Mouse (Mus musculus) liver, embryonic 16.5 days (tissue): ENCODE measurements around the gene Rhot1. TPM values are rescaled to one million over a fixed set of nuclear protein-coding genes. Genes with fewer than 3 reads are reported as not detected.
"Not testable (repeated sequence)": the region's sequence is repeated elsewhere in the genome, so short reads cannot be mapped to it uniquely, and the experiment has no call there.

ENCODE experiments used
- ATAC-seq: fragments of 200-750 bp; cut with Nextera tagmentation; 2 replicates; pipeline ENCODE4 v1.8.0; 2017; ENCODE audit warnings: low read depth, mild to moderate bottlenecking, moderate number of reproducible peaks, moderate library complexity
- H3K27ac ChIP-seq: fragments of 300-500 bp; sonication (generic); 2 replicates; pipeline ENCODE4 v1.5.1; 2014; ENCODE audit warnings: mild to moderate bottlenecking, low read length
- H3K27me3 ChIP-seq: fragments of 300-500 bp; sonication (generic); 2 replicates; pipeline ENCODE4 v1.6.1; 2014; ENCODE audit warnings: low read depth, low read length, mixed read lengths; ENCODE audit not compliant: control insufficient read depth, insufficient read depth
- H3K36me3 ChIP-seq: fragments of 300-500 bp; sonication (generic); 2 replicates; pipeline ENCODE4 v1.6.1; 2014; ENCODE audit warnings: mild to moderate bottlenecking; ENCODE audit not compliant: control insufficient read depth, insufficient read depth
- H3K4me1 ChIP-seq: fragments of 300-500 bp; sonication (generic); 2 replicates; pipeline ENCODE4 v1.6.1; 2014; ENCODE audit warnings: low read depth, low read length, mixed read lengths; ENCODE audit not compliant: control insufficient read depth
- H3K4me2 ChIP-seq: fragments of 300-500 bp; sonication (generic); 2 replicates; pipeline ENCODE4 v1.6.1; 2014; ENCODE audit warnings: low read depth, low read length, mixed read lengths
- H3K4me3 ChIP-seq: fragments of 300-500 bp; sonication (generic); 2 replicates; pipeline ENCODE4 v1.5.1; 2014; ENCODE audit warnings: low read depth, mild to moderate bottlenecking, low read length
- H3K9ac ChIP-seq: fragments of 300-500 bp; sonication (generic); 2 replicates; pipeline ENCODE4 v1.6.1; 2014; ENCODE audit warnings: low read depth, low read length
- H3K9me3 ChIP-seq: fragments of 300-500 bp; sonication (generic); replicated peaks from 2 replicates; pipeline ENCODE4 v1.6.1; 2016; ENCODE audit warnings: low read length; ENCODE audit not compliant: control insufficient read depth
- WGBS: fragments of 180-500 bp; shearing (Covaris S2); extraction: QIAGEN DNeasy Blood & Tissue Kit; methylation state at CpG from one replicate; pipeline ENCODE4 v1.1.7; 2014; ENCODE audit not compliant: insufficient replicate concordance; 5-methylcytosine and 5-hydroxymethylcytosine counted together
- polyA plus RNA-seq: library from polyadenylated mRNA; unstranded; fragments of >200 nt; fragmentation: Nextera tagmentation; extraction: Ambion mirVana; gene quantifications from 2 replicates; pipeline ENCODE4 v1.2.1, GENCODE M21; 2015

Rhot1 gene
- polyA plus RNA-seq, 1 experiment from 2014 or later: 19.6 TPM

DNA sequence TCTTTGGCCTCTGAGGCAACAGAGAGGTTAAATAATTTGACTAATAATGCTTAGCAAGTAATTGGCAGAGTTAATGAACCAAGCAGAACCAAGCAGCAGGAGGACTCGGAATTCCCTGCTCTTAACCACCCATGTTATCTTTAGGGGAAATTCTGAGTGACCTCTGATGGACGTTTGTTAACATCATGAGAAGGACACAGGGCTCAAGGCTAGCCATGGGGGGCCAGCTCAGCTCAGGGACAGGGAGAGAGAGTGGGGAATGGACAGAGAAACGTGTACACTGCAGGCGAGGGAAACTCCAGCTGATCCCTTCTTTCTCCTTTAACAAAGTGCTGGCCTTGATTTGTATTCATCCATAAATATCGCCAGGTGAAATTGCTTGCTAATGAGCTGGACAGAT, 3.9 kb upstream of the Rhot1 start:
- no peaks in the 10 kb centered on the region for H3K9me3 ChIP-seq
- H3K9ac ChIP-seq: no peak overlapping the region
- H3K4me3 ChIP-seq: no peak overlapping the region
- H3K36me3 ChIP-seq: no peaks in the 10 kb centered on the region
- WGBS: 50% methylated on average over 5 of the region's 5 CpGs
- no peak overlapping the region for H3K4me2 ChIP-seq
- no peak for ATAC-seq
- H3K27ac ChIP-seq: no peak overlapping the region
- H3K4me1 ChIP-seq: peaks cover 5% of the 10 kb centered on the region
- H3K27me3 ChIP-seq: no peaks in the 10 kb centered on the region

DNA sequence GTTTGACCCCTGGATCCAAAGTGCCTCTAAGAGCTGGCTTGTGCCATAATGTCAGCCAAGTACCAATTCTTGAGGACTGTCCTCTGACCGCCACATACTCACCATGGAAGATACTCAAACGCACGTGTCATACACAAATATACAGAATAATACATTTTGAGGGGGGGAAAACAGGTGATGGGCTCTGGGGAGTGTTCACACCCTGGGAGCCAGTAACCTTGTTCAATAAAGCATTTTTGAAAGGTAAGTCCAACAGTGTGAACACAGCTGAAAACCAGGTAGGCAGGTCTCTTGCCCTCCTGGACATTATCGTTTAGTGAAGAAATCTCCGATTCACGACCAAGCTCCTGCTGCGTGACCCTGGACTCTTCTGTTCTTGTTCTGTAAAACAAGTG, 357 bp upstream of the Rhot1 start:
- peak overlapping the region; percentile 75; the same call in 1 of the 2 replicates for H3K4me2 ChIP-seq
- H3K4me3 ChIP-seq: peak overlapping the region; percentile 75

DNA sequence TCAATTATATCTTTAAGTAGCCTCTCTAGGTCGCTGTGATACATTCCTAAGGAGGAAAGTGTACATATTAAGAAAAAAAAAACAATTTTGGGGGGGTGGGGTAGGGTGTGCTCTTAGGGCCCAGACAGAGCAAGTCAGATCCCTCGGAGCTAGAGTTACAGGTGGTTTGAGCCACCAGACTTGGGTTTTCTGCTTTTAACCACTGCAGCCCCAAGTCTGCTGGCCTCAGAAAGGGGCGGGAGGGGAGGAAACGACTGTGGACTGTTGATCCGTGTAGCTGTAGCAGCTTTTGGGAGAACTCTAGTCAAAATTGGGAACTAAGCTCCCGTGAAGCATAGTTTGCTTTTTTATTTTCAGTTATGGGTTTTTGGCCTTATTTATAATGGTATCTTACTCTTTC, 1.5 kb downstream of the Rhot1 start:
- WGBS: 9% methylated on average over 6 of the region's 6 CpGs
- peak overlapping the region; percentile 75 for H3K4me3 ChIP-seq
- peak overlapping the region; percentile 75 for H3K4me2 ChIP-seq
- peaks cover 17% of the 10 kb centered on the region for H3K4me1 ChIP-seq
- no peaks in the 10 kb centered on the region for H3K27me3 ChIP-seq
- H3K27ac ChIP-seq: no peak overlapping the region; the same call in 1 of the 2 replicates
- no peak for ATAC-seq
- no peaks in the 10 kb centered on the region for H3K36me3 ChIP-seq
- H3K9me3 ChIP-seq: no peaks in the 10 kb centered on the region
- peak overlapping the region; percentile 53 for H3K9ac ChIP-seq

More for the DNA sequence above, 357 bp upstream of the Rhot1 start:
- Histone ChIP-seq H3K27me3 (no peaks in the 10 kb centered on the region), H3K9ac (no peak overlapping the region), H3K9me3 (no peaks in the 10 kb centered on the region), H3K4me1 (peaks cover 17% of the 10 kb centered on the region), H3K36me3 (no peaks in the 10 kb centered on the region), H3K27ac (no peak overlapping the region)
- WGBS: 37% methylated on average over 7 of the region's 7 CpGs
- no peak for ATAC-seq

DNA sequence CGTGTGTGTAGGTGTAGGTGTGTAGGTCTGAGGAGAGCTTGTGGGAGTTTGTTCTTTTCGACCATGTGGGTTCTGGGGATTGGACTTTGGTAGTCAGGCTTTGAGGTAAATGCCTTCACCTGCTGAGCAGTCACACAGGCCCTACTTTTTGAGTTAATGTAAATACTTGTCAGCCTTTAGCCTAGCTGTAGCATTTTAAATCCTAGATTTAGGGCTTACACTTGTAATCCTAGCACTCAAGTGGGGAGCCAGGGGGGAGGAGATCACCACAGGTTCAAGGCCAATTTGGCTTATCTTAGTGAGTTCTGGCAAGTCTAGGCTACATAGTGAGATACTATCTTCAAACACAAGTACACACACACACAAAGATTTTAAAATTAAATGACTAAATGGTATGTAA, 3.5 kb downstream of the Rhot1 start:
- Histone ChIP-seq H3K9me3 (no peaks in the 10 kb centered on the region), H3K9ac (no peak overlapping the region), H3K4me3 (no peak overlapping the region), H3K4me2 (no peak overlapping the region), H3K36me3 (no peaks in the 10 kb centered on the region), H3K27ac (no peak overlapping the region), H3K4me1 (peaks cover 17% of the 10 kb centered on the region), H3K27me3 (no peaks in the 10 kb centered on the region)
- ATAC-seq: no peak
- 62% methylated on average over 2 of the region's 2 CpGs for WGBS

GRCm38 (mm10) chr11:80215291-80215690, 6.5 kb downstream of the Rhot1 start:
- Histone ChIP-seq H3K36me3 (no peaks in the 10 kb centered on the region), H3K4me2 (no peak overlapping the region), H3K27ac (no peak overlapping the region), H3K9ac (no peak overlapping the region), H3K9me3 (no peaks in the 10 kb centered on the region), H3K27me3 (no peaks in the 10 kb centered on the region), H3K4me1 (peaks cover 9% of the 10 kb centered on the region), H3K4me3 (no peak overlapping the region)
- WGBS: 56% methylated on average over 3 of the region's 3 CpGs
- no peak; the same call in 1 of the 2 replicates for ATAC-seq

GRCm38 (mm10) chr11:80218657-80219293, 10.0 kb downstream of the Rhot1 start:
- no peak for ATAC-seq
- Histone ChIP-seq H3K27ac (no peak overlapping the region), H3K4me3 (no peak overlapping the region), H3K27me3 (no peaks in the 10 kb centered on the region), H3K4me1 (no peaks in the 10 kb centered on the region), H3K4me2 (no peak overlapping the region), H3K9ac (no peak overlapping the region), H3K36me3 (peaks cover 4% of the 10 kb centered on the region; the same call in 1 of the 2 replicates), H3K9me3 (no peaks in the 10 kb centered on the region)
- 70% methylated on average over 11 of the region's 11 CpGs for WGBS

DNA sequence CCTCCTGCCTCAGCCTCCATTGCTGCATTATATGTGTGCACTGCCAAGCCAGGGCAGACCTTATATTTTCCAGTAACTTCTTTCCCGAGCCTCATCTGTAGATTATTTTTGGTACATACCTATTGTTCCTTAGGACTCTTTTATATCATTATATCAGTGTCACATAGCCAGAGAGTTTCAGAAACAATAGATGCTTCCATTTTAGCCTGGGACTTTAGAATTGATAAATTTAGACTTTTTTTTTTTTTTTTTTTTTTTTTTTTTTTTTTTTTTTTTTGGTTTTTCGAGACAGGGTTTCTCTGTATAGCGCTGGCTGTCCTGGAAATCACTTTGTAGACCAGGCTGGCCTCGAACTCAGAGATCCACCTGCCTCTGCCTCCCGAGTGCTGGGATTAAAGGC, 21.2 kb downstream of the Rhot1 start:
- H3K27me3 ChIP-seq: not testable (repeated sequence)

GRCm38 (mm10) chr11:80237278-80237677, 28.5 kb downstream of the Rhot1 start:
- H3K4me3 ChIP-seq: no peak overlapping the region
- H3K27ac ChIP-seq: no peak overlapping the region
- no peak overlapping the region for H3K4me2 ChIP-seq
- peaks cover 4% of the 10 kb centered on the region for H3K36me3 ChIP-seq
- no peaks in the 10 kb centered on the region for H3K9me3 ChIP-seq
- ATAC-seq: no peak
- H3K9ac ChIP-seq: no peak overlapping the region
- no peaks in the 10 kb centered on the region for H3K27me3 ChIP-seq
- WGBS: 75% methylated on average over 3 of the region's 3 CpGs
- H3K4me1 ChIP-seq: no peaks in the 10 kb centered on the region

More for the DNA sequence above, 21.2 kb downstream of the Rhot1 start:
- not testable (repeated sequence) for H3K4me2 ChIP-seq, H3K4me1 ChIP-seq, H3K27ac ChIP-seq, H3K4me3 ChIP-seq, H3K36me3 ChIP-seq, ATAC-seq, H3K9ac ChIP-seq, H3K9me3 ChIP-seq
- WGBS: 76% methylated on average over 5 of the region's 5 CpGs

- Histone ChIP-seq H3K4me3 (no peak overlapping the region), H3K27ac (no peak overlapping the region), H3K9ac (no peak overlapping the region), H3K9me3 (no peaks in the 10 kb centered on the region), H3K27me3 (no peaks in the 10 kb centered on the region), H3K4me2 (no peak overlapping the region), H3K4me1 (no peaks in the 10 kb centered on the region), H3K36me3 (peaks cover 11% of the 10 kb centered on the region)
- WGBS: 76% methylated on average over 4 of the region's 4 CpGs
- ATAC-seq: no peak
Measured at GRCm38 (mm10) chr11:80238306-80238705, 29.5 kb downstream of the Rhot1 start.
